Mouse (Mus musculus): ENCODE data around the gene Ctdspl.

Gene Ctdspl

GRCm38 (mm10) chr9:119052154-119052944 lies 126.1 kb downstream of the Ctdspl start, which contains the start of gene Vill:
Gene Vill (plus strand): TSS chr9:119052778.
- in situ Hi-C loops (cut with MboI, MseI), result no loop called here

GRCm38 (mm10) chr9:119053964-119054576 lies 127.8 kb downstream of the Ctdspl start:
- in situ Hi-C loops (cut with MboI, MseI), result no loop called here

GRCm38 (mm10) chr9:119055336-119055735 lies 129.1 kb downstream of the Ctdspl start:
- in situ Hi-C loops (cut with MboI, MseI), result no loop called here

- in situ Hi-C loops (cut with MboI, MseI), result no loop called here
Measured at GRCm38 (mm10) chr9:119058245-119058644, 132.0 kb downstream of the Ctdspl start.

- in situ Hi-C loops (cut with MboI, MseI), result no loop called here
Measured at GRCm38 (mm10) chr9:119060701-119061100, 134.4 kb downstream of the Ctdspl start.

- in situ Hi-C loops (cut with MboI, MseI), result no loop called here
Measured at GRCm38 (mm10) chr9:119063036-119063644, 136.9 kb downstream of the Ctdspl start.

GRCm38 (mm10) chr9:119064296-119064695 lies 138.0 kb downstream of the Ctdspl start:
- in situ Hi-C loops (cut with MboI, MseI), result no loop called here

- in situ Hi-C loops (cut with MboI, MseI), result loop anchor here (5.0 kb wide), 1 partner anchor 145 kb away; no protein-coding TSS in a partner anchor
Measured at GRCm38 (mm10) chr9:119067601-119068000, 141.3 kb downstream of the Ctdspl start.

GRCm38 (mm10) chr9:119068266-119068665 lies 142.0 kb downstream of the Ctdspl start:
- in situ Hi-C loops (cut with MboI, MseI), result loop anchor here (5.0 kb wide), 1 partner anchor 146 kb away; no protein-coding TSS in a partner anchor

GRCm38 (mm10) chr9:119070173-119070825 lies 144.0 kb downstream of the Ctdspl start:
- in situ Hi-C loops (cut with MboI, MseI), result no loop called here

- in situ Hi-C loops (cut with MboI, MseI), result no loop called here
Measured at GRCm38 (mm10) chr9:119071786-119072185, 145.5 kb downstream of the Ctdspl start.

- in situ Hi-C loops (cut with MboI, MseI), result no loop called here
Measured at GRCm38 (mm10) chr9:119073184-119073895, 147.1 kb downstream of the Ctdspl start.

GRCm38 (mm10) chr9:119075685-119076084 lies 149.4 kb downstream of the Ctdspl start:
- in situ Hi-C loops (cut with MboI, MseI), result no loop called here

- in situ Hi-C loops (cut with MboI, MseI), result no loop called here
Measured at GRCm38 (mm10) chr9:119080040-119080675, 153.9 kb downstream of the Ctdspl start.

- in situ Hi-C loops (cut with MboI, MseI), result no loop called here
Measured at GRCm38 (mm10) chr9:119082039-119082438, 155.8 kb downstream of the Ctdspl start.

GRCm38 (mm10) chr9:119082656-119083430 lies 156.6 kb downstream of the Ctdspl start:
- in situ Hi-C loops (cut with MboI, MseI), result no loop called here

GRCm38 (mm10) chr9:119083966-119084365 lies 157.7 kb downstream of the Ctdspl start:
- in situ Hi-C loops (cut with MboI, MseI), result no loop called here

- in situ Hi-C loops (cut with MboI, MseI), result no loop called here
Measured at GRCm38 (mm10) chr9:119086451-119086850, 160.2 kb downstream of the Ctdspl start.

GRCm38 (mm10) chr9:119087309-119087708 lies 161.1 kb downstream of the Ctdspl start:
- in situ Hi-C loops (cut with MboI, MseI), result no loop called here

Measured in regulatory T cell (primary cell).